Mouse (Mus musculus) heart, embryonic 10.5 days (tissue): Measurements from ENCODE around the gene Gm3636. TPM values are rescaled to one million over a fixed set of nuclear protein-coding genes. Genes with fewer than 3 reads are reported as not detected.
"Not testable (repeated sequence)": the region's sequence is repeated elsewhere in the genome, so short reads cannot be mapped to it uniquely, and the experiment has no call there.

Source experiments
- DNase-seq: peaks from one replicate; pipeline ENCODE4 v3.0.0-alpha.2; 2017; ENCODE audit warnings: low spot score
- H3K27ac ChIP-seq: fragments of 300-500 bp; sonication (generic); 2 replicates; pipeline ENCODE4 v1.5.1; 2016; ENCODE audit warnings: mild to moderate bottlenecking
- H3K27me3 ChIP-seq: fragments of 300-500 bp; sonication (generic); 2 replicates; pipeline ENCODE4 v1.6.1; 2016; ENCODE audit warnings: mild to moderate bottlenecking; ENCODE audit not compliant: poor library complexity, insufficient read depth, severe bottlenecking
- H3K36me3 ChIP-seq: fragments of 300-500 bp; sonication (generic); 2 replicates; pipeline ENCODE4 v1.6.1; 2016; ENCODE audit warnings: mild to moderate bottlenecking, moderate library complexity
- H3K4me1 ChIP-seq: fragments of 300-500 bp; sonication (generic); 2 replicates; pipeline ENCODE4 v1.6.1; 2016; ENCODE audit warnings: mild to moderate bottlenecking
- H3K4me3 ChIP-seq: fragments of 300-500 bp; sonication (generic); 2 replicates; pipeline ENCODE4 v1.5.1; 2016; ENCODE audit warnings: mild to moderate bottlenecking, moderate library complexity
- H3K9me3 ChIP-seq: fragments of 300-500 bp; sonication (generic); 2 replicates; pipeline ENCODE4 v1.6.1; 2016; ENCODE audit warnings: mild to moderate bottlenecking, moderate library complexity
- WGBS: fragments of 180-500 bp; shearing (Covaris S2); methylation state at CpG from one replicate; pipeline ENCODE4 v1.1.7; 2016; 5-methylcytosine and 5-hydroxymethylcytosine counted together
- polyA plus RNA-seq: library from polyadenylated mRNA; unstranded; fragments of >200 nt; fragmentation: Nextera tagmentation; extraction: Ambion mirVana; gene quantifications from 2 replicates; pipeline ENCODE4 v1.2.1, GENCODE M21; 2016

Gene Gm3636
- polyA plus RNA-seq = 9.4 and 9.6 TPM in 2 replicates

DNA sequence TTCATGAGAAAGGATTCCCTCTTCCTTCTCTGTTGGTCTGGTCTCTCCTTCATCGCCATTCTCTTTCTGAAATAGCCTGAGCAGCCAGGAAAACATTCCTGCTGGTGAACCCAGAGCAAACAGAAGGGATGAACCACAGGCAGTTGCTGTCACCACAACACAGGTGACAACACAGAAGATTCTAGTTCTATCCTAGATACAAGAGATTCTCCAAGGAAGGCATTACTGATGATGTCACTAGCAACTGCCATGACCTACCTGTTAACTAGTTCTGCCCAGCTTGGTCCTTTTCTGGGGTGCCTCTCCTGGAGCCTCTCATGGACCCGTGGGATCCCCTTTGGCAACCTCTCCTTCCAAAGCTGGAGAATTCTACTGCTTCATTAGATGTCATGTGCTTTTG, at the start of gene Gm3636:
TSS of gene Gm3636 (minus strand) at position 101 of the 400 bp plus-strand sequence.
- H3K9me3 ChIP-seq, H3K4me1 ChIP-seq, H3K36me3 ChIP-seq, H3K4me3 ChIP-seq, DNase-seq, H3K27ac ChIP-seq, H3K27me3 ChIP-seq: not testable (repeated sequence)
- no CpG with 5 or more reads among the region's 2 CpGs for WGBS

DNA sequence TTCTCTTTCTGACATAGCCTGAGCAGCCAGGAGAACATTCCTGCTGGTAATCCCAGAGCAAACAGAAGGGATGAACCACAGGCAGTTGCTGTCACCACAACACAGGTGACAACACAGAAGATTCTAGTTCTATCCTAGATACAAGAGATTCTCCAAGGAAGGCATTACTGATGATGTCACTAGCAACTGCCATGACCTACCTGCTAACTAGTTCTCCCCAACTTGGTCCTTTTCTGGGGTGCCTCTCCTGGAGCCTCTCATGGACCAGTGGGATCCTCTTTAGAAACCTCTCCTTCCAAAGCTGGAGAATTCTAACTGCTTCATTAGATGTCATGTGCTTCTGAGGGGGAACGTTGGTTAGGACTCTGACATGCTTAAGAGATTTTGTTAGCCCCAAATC, 32.2 kb upstream of the Gm3636 start, which contains the start of gene Gm8362:
TSS of gene Gm8362 (minus strand) at position 101 of the 400 bp plus-strand sequence.
- H3K36me3 ChIP-seq, H3K4me1 ChIP-seq, H3K4me3 ChIP-seq, H3K27me3 ChIP-seq, H3K9me3 ChIP-seq, DNase-seq, H3K27ac ChIP-seq: not testable (repeated sequence)
- 75% methylated on average over 1 of the region's 1 CpGs for WGBS

DNA sequence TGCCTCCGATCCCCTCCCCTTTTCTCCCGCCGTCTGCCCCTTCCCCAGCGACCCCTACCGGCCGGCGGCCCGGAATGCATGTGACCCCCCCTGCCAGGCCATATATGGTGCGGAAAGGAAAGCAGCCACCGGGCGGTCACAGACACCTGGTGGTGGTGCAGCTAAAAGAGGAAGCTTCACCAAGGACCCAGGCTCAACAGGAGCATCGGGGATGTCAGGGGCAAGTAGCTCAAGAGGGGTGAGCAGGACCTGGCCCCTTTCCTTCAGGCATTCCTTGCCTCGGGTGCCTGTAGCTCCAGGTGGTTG, 15.1 kb upstream of the Gm3636 start:
- H3K9me3 ChIP-seq, H3K36me3 ChIP-seq, H3K4me1 ChIP-seq, H3K27me3 ChIP-seq, DNase-seq, H3K27ac ChIP-seq: not testable (repeated sequence)
- 0% methylated on average over 5 of the region's 13 CpGs for WGBS
- H3K4me3 ChIP-seq = peak overlapping the region; percentile 54

GRCm38 (mm10) chr14:6756384-6757230, 14.5 kb upstream of the Gm3636 start:
- H3K36me3 ChIP-seq = not testable (repeated sequence)

DNA sequence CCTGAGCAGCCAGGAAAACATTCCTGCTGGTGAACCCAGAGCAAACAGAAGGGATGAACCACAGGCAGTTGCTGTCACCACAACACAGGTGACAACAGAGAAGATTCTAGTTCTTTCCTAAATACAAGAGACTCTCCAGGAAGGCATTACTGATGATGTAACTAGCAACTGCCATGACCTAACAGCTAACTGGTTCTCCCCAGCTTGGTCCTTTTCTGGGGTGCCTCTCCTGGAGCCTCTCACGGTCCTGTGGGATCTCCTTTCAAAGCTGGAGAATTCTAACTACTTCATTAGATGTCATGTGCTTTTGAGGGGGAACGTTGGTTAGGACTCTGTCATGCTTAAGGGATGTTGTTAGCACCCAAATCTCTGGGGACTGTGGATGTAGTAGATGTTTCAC, 22.0 kb downstream of the Gm3636 start, which contains the start of gene Gm8050:
TSS of gene Gm8050 (minus strand) at position 101 of the 400 bp plus-strand sequence.
- H3K9me3 ChIP-seq, H3K4me3 ChIP-seq, H3K36me3 ChIP-seq, H3K4me1 ChIP-seq, H3K27me3 ChIP-seq, H3K27ac ChIP-seq, DNase-seq: not testable (repeated sequence)
- 73% methylated on average over 1 of the region's 2 CpGs for WGBS

More at GRCm38 (mm10) chr14:6756384-6757230, 14.5 kb upstream of the Gm3636 start:
- not testable (repeated sequence) for H3K4me1 ChIP-seq, H3K27me3 ChIP-seq, H3K9me3 ChIP-seq
- peak; percentile 22 for DNase-seq
- Histone ChIP-seq H3K27ac (peak overlapping the region; percentile 64; the same call in 1 of the 2 replicates), H3K4me3 (peak overlapping the region; percentile 54)
- WGBS = 0% methylated on average over 21 of the region's 67 CpGs

Other genes with a start within 250 kb of the Gm3636 start
- gene Gm8356, start 205.0 kb downstream of the Gm3636 start, polyA plus RNA-seq = not detected in 2 replicates
- 0.17 and 0.49 TPM in 2 replicates for gene Gm3629, start 151.7 kb downstream of the Gm3636 start, polyA plus RNA-seq
- 0.36 TPM in 1 of 2 replicates, not detected in the other for gene Gm3460, start 119.9 kb downstream of the Gm3636 start, polyA plus RNA-seq
- 0.31 and 0.32 TPM in 2 replicates for gene Gm10251, start 58.2 kb downstream of the Gm3636 start, polyA plus RNA-seq
- not detected in 2 replicates for gene Gm8050, start 22.1 kb downstream of the Gm3636 start, polyA plus RNA-seq
- gene Gm8362, start 32.1 kb upstream of the Gm3636 start, polyA plus RNA-seq = not detected in 2 replicates
- gene Gm3642, start 98.0 kb upstream of the Gm3636 start, polyA plus RNA-seq = not detected in 2 replicates
- gene Gm3667, start 147.6 kb upstream of the Gm3636 start, polyA plus RNA-seq = 1.6 TPM in 2 replicates
- gene Gm6356, start 231.5 kb upstream of the Gm3636 start, polyA plus RNA-seq = not detected in 2 replicates